Mouse (Mus musculus) C2C12 (cell line): ENCODE measurements around the gene Fbxl19.

ENCODE experiments used
- CTCF ChIP-seq: IDR thresholded peaks from one replicate; pipeline ENCODE4 v1.5.1; 2011; ENCODE audit not compliant: control insufficient read depth, insufficient read depth, insufficient read length
- FOSL1 ChIP-seq: IDR thresholded peaks from one replicate; pipeline ENCODE4 v1.8.0; 2011; ENCODE audit warnings: mild to moderate bottlenecking, low read length; ENCODE audit not compliant: poor library complexity, insufficient read depth, severe bottlenecking
- MAX ChIP-seq: IDR thresholded peaks from one replicate; pipeline ENCODE4 v1.6.1; 2011; ENCODE audit warnings: mild to moderate bottlenecking, control low read depth
- USF1 ChIP-seq: IDR thresholded peaks from one replicate; pipeline ENCODE4 v1.6.1; 2011; ENCODE audit warnings: low read depth, mild to moderate bottlenecking, control low read depth, moderate library complexity

DNA sequence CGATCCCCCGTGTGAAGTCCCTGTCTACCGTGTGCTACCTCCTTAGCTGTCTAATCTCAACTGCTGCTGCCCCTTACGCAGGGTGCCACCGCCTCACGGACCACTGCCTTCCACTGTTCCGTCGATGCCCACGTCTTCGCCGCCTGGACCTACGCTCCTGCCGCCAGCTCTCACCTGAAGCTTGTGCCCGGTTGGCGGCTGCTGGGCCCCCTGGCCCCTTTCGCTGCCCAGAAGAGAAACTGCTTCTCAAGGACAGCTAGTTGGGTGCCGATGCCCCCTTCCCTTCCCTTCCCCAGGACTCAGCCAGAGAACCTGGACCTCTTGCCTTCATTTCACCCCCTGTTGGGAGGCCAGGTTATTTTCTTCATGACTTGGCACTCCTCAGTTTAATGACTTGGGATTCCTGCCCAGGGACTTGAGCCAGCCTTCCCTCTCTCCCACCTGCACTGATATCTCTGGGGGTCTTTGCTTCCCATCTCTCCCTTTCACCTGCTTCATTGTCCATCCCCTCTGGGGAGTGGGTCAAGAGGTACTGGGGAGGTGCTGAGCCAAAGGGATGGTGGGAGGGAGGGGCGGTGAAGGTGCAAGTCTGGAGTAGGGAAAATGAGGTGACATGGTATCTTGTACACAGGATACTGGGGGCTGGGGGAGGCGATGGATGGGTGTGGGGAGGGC is 23.5 kb downstream of the Fbxl19 start:
- TF ChIP-seq CTCF, result no peak
- TF ChIP-seq USF1, result no peak
- TF ChIP-seq FOSL1, result no peak
- no peak for TF ChIP-seq MAX
